Mouse (Mus musculus) ovary, adult 18-20 months (tissue): ENCODE measurements around the gene Olfr1289.

ENCODE experiments used
- DNase-seq: peaks from one replicate; pipeline ENCODE4 v3.0.0; 2022; ENCODE audit warnings: low spot score, mixed read lengths

Olfr1289 gene

GRCm38 (mm10) chr2:111480519-111480918, at the start of gene Olfr1289:
TSS of gene Olfr1289 (plus strand) at chr2:111480819.
- no peak for DNase-seq

DNA sequence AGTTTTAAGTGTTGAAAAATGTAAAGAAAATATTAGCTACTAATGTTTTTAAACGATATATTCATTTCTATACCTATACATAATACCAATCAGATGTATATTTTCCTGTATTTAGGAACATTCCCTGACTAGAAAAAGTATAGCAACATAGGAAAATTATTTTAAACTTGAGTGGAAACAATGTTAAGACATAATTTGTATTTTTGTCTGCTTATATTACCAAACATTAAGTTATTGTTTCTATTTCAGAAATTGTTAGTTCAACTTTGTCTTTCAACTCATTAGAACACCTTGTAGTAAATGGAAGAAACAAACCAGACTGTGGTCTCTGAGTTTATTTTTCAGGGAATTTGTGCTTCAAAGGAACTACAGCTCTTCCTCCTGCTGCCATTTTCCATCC, 31.8 kb upstream of the Olfr1289 start, which contains the start of gene Olfr1287:
TSS of gene Olfr1287 (plus strand) at position 301 of the 400 bp plus-strand sequence.
- DNase-seq: no peak

- no peak for DNase-seq
These were observed 6.8 kb upstream of the Olfr1289 start, which contains the start of gene Olfr1288 for GRCm38 (mm10) chr2:111473801-111474200. TSS of gene Olfr1288 (plus strand) at chr2:111474101.

- no peak for DNase-seq
These were observed 13.1 kb downstream of the Olfr1289 start, which contains the start of gene Olfr1290 for GRCm38 (mm10) chr2:111493729-111494128. TSS of gene Olfr1290 (minus strand) at chr2:111493829.

DNA sequence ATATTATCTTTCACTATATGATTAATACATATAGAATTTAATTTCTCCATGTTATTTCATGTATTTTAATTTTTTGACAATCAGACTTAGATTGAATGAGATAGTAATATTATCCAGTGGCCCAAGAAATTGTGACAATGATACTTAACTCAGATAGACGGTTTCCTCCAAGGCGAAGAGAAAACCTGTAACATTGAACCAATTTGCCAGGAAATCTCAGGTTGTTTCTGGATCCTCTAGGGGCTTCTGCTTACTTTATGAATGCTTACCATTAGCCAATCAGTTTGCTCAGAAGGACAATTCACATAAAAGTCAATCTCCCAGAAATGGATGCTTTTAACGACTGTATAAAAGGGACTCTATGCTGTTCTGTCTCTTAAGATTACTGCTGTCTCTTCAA, 16.3 kb downstream of the Olfr1289 start, which contains the start of gene Olfr1291-ps1:
TSS of gene Olfr1291-ps1 (plus strand) at position 301 of the 400 bp plus-strand sequence.
- DNase-seq: no peak

GRCm38 (mm10) chr2:111517451-111517850, 36.8 kb downstream of the Olfr1289 start:
- DNase-seq: no peak

DNA sequence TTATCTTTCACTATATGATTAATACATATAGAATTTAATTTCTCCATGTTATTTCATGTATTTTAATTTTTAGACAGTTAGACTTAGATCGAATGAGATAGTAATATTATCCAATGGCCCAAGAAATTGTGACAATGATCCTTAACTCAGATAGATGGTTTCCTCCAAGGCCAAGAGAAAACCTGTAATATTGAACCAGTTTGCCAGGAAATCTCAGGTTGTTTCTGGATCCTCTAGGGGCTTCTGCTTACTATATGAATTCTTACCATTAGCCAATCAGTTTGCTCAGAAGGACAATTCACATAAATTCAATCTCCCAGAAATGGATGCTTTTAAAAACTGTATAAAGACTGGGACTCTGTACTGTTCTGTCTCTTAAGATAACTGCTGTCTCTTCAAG, 44.3 kb downstream of the Olfr1289 start, which contains the start of gene Olfr1293-ps:
TSS of gene Olfr1293-ps (plus strand) at position 301 of the 400 bp plus-strand sequence.
- no peak for DNase-seq
